Mouse (Mus musculus): ENCODE measurements around the gene Nrip3.

DNA sequence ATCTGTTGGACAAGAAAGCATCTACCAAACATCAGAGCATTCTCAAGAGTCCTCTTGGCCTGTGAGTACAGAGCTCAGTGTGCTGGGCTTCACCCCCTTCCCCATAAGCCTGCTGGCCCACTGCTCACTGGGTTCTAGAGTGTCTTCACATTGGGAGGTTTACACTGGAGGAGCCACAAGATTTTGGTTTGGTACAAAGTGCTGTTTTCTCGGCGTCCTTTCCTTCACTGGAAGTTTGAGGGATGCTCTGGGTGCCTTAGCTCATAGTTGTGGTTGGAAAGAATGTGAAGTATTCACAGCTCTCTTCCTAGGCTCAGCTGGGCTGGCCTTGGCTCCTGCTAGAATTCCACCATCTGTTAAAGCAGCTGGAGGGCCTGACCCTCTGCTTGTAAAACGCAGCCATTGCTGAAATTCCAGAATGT lies 72.9 kb downstream of the Nrip3 start:
- TF ChIP-seq POLR2A (IDR thresholded peaks at IDR 0.05; ENCODE audit: borderline replicate concordance, control insufficient read depth, low read depth, low read length) (no peak), CTCF (IDR thresholded peaks at IDR 0.05; ENCODE audit: control insufficient read depth, insufficient read depth, low read length) (no peak)
